Mouse (Mus musculus): ENCODE measurements around the gene Cadps. TPM values are rescaled to one million over a fixed set of nuclear protein-coding genes. Genes with fewer than 3 reads are reported as not detected.

The Cadps gene
- total and polyA plus RNA-seq, 3 experiments = 0.04 to 0.07 TPM; not detected in 1

GRCm38 (mm10) chr14:12547496-12547895, 275.4 kb downstream of the Cadps start:
- Histone ChIP-seq H3K9ac (ENCODE audit: insufficient read depth, low read depth) (no peak overlapping the region), H3K27me3 (replicated peaks) (no peaks in the 10 kb centered on the region), H3K79me2 (replicated peaks; ENCODE audit: control insufficient read depth, extremely low read depth, insufficient read depth, poor library complexity, severe bottlenecking) (no peaks in the 10 kb centered on the region), H3K27ac (ENCODE audit: insufficient read depth, low read depth) (no peak overlapping the region), H3K36me3 (replicated peaks in 1 of 2; ENCODE audit: control insufficient read depth in 1 of 2, insufficient read depth in 1 of 2, low read length in 1 of 2) (no peaks in the 10 kb centered on the region), H3K4me1 (ENCODE audit: control insufficient read depth in 1 of 2, insufficient read depth in 2 of 2) (peaks cover 5 to 24% of the 10 kb centered on the region in 2 experiments), H3K9me3 (replicated peaks; ENCODE audit: low read length) (no peaks in the 10 kb centered on the region), H3K4me3 (replicated peaks in 1 of 3; ENCODE audit: low read depth in 2 of 3, low read length in 2 of 3, poor library complexity in 1 of 3) (no peak overlapping the region), H3K4me2 (ENCODE audit: insufficient read depth, low read depth, poor library complexity, severe bottlenecking) (no peak overlapping the region)
- in situ Hi-C loops (cut with MboI; ENCODE audit: low pct_ligation_motif_present, low pct_unique_long_range_greater_than_20kb, low sequenced_read_pairs) = loop anchor here (25.0 kb wide), 1 partner anchor 235 kb away; no protein-coding TSS in a partner anchor
- DNase-seq (ENCODE audit: extremely low read depth) = no peak
- dilution Hi-C loops (cut with MboI; ENCODE audit: extremely low pct_ligation_motif_present, extremely low pct_unique_long_range_greater_than_20kb, low sequenced_read_pairs) = no loop called here
- TF ChIP-seq POLR2A (IDR thresholded peaks at IDR 0.05; ENCODE audit: low read depth, low read length) = no peak
- no peak for TF ChIP-seq ZKSCAN1 (IDR thresholded peaks at IDR 0.05; ENCODE audit: borderline replicate concordance, low read depth, low read length)
- TF ChIP-seq NRF1 (IDR thresholded peaks at IDR 0.05; ENCODE audit: low read depth, low read length) = no peak
- no peak for TF ChIP-seq RCOR1 (conservative IDR thresholded peaks at IDR 0.05; ENCODE audit: low read depth, low read length)
- no peak for TF ChIP-seq ZNF384 (IDR thresholded peaks at IDR 0.05; ENCODE audit: low read depth, low read length)
- TF ChIP-seq CHD1 (IDR thresholded peaks at IDR 0.05; ENCODE audit: low read depth, low read length) = no peak
- TF ChIP-seq JUN (IDR thresholded peaks at IDR 0.05; ENCODE audit: insufficient read depth, low read depth, low read length) = no peak
- TF ChIP-seq MXI1 (IDR thresholded peaks at IDR 0.05; ENCODE audit: low read depth, low read length) = no peak
- no peak for TF ChIP-seq HCFC1 (IDR thresholded peaks at IDR 0.05; ENCODE audit: low read depth, low read length)
- no peak for TF ChIP-seq SIN3A (IDR thresholded peaks at IDR 0.05; ENCODE audit: low read length)
- TF ChIP-seq BHLHE40 (IDR thresholded peaks at IDR 0.05; ENCODE audit: low read depth, low read length) = no peak
- no peak for TF ChIP-seq ZMIZ1 (IDR thresholded peaks at IDR 0.05; ENCODE audit: low read depth, low read length)
- TF ChIP-seq EP300 (IDR thresholded peaks at IDR 0.05; ENCODE audit: low read length) = no peak
- no peak for TF ChIP-seq SMC3 (IDR thresholded peaks at IDR 0.05; ENCODE audit: low read depth, low read length)
- TF ChIP-seq NELFE (IDR thresholded peaks at IDR 0.05; ENCODE audit: low read depth, low read length) = no peak
- no peak for TF ChIP-seq TBP (conservative IDR thresholded peaks at IDR 0.05; ENCODE audit: low read depth, low read length)

GRCm38 (mm10) chr14:12541733-12542132, 281.1 kb downstream of the Cadps start:
- no peak for DNase-seq (ENCODE audit: extremely low read depth)
- dilution Hi-C loops (cut with MboI; ENCODE audit: extremely low pct_ligation_motif_present, extremely low pct_unique_long_range_greater_than_20kb, low sequenced_read_pairs) (no loop called here), in situ Hi-C loops (cut with MboI; ENCODE audit: low pct_ligation_motif_present, low pct_unique_long_range_greater_than_20kb, low sequenced_read_pairs) (loop anchor here (25.0 kb wide), 1 partner anchor 229 kb away; no protein-coding TSS in a partner anchor)
- TF ChIP-seq EP300 (IDR thresholded peaks at IDR 0.05; ENCODE audit: low read length) (no peak), MAFK (IDR thresholded peaks at IDR 0.05; ENCODE audit: insufficient replicate concordance, low read length) (no peak)
- Histone ChIP-seq H3K27me3 (replicated peaks) (no peaks in the 10 kb centered on the region), H3K27ac (ENCODE audit: insufficient read depth, low read depth) (no peak overlapping the region), H3K4me3 (replicated peaks in 1 of 3; ENCODE audit: low read depth in 2 of 3, low read length in 2 of 3, poor library complexity in 1 of 3) (no peak overlapping the region), H3K4me2 (ENCODE audit: insufficient read depth, low read depth, poor library complexity, severe bottlenecking) (no peak overlapping the region), H3K4me1 (ENCODE audit: control insufficient read depth in 1 of 2, insufficient read depth in 2 of 2) (peaks cover 0 to 3% of the 10 kb centered on the region in 2 experiments; a peak in 1 of 4 replicates), H3K9me3 (replicated peaks; ENCODE audit: low read length) (no peaks in the 10 kb centered on the region), H3K36me3 (replicated peaks in 1 of 2; ENCODE audit: control insufficient read depth in 1 of 2, insufficient read depth in 1 of 2, low read length in 1 of 2) (no peaks in the 10 kb centered on the region), H3K9ac (ENCODE audit: insufficient read depth, low read depth) (no peak overlapping the region), H3K79me2 (replicated peaks; ENCODE audit: control insufficient read depth, extremely low read depth, insufficient read depth, poor library complexity, severe bottlenecking) (no peaks in the 10 kb centered on the region)
